Mouse (Mus musculus) cerebellum, adult 2 months (tissue): ENCODE measurements around the gene Vmn1r209.
"Not testable (repeated sequence)": the region's sequence is repeated elsewhere in the genome, so short reads cannot be mapped to it uniquely, and the experiment has no call there.

Experiments used
- CTCF ChIP-seq: fragments of 200-500 bp; IDR thresholded peaks from 2 replicates; pipeline ENCODE4 v1.5.1; 2011; ENCODE audit warnings: low read depth, mild to moderate bottlenecking, control low read depth, low read length, moderate library complexity, borderline replicate concordance; ENCODE audit not compliant: insufficient read depth
- POLR2A ChIP-seq: fragments of 200-500 bp; IDR thresholded peaks from 2 replicates; pipeline ENCODE4 v1.6.1; 2011; ENCODE audit warnings: low read length, control low read depth, borderline replicate concordance; ENCODE audit not compliant: insufficient read depth

DNA sequence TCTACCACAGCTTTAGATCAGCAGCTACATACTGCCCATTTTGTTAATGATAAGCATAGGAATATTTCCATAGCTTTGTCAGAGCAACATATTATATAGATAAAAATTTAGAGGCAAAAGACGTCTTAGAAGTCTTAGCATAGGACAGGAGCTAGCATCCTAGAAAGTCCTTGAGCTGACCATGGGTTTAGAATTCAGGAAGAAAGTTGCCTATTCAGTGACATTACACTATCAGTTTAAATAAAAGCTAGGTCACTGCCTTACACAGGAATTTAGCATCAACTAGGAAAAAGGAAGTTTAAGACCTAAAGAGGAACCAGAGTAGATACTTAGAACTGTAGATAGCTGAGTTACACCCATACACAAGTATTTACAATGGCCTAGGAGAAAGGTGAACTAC is 12.1 kb upstream of the Vmn1r209 start:
- TF ChIP-seq CTCF, POLR2A: not testable (repeated sequence)
